Mouse (Mus musculus) bone marrow, adult 2 months (tissue): Measurements from ENCODE around the gene Col6a6.

Source experiments
- CTCF ChIP-seq: fragments of 200-500 bp; IDR thresholded peaks from 2 replicates; pipeline ENCODE4 v1.5.1; 2011; ENCODE audit warnings: low read length, control low read depth; ENCODE audit not compliant: control insufficient read depth, insufficient read depth
- POLR2A ChIP-seq: fragments of 200-500 bp; IDR thresholded peaks from 2 replicates; pipeline ENCODE4 v1.6.1; 2011; ENCODE audit warnings: low read depth, mild to moderate bottlenecking, control low read depth, low read length, borderline replicate concordance; ENCODE audit not compliant: control insufficient read depth

- no peak for TF ChIP-seq CTCF
- no peak for TF ChIP-seq POLR2A
Observed at GRCm38 (mm10) chr9:105774321-105774720, 53.6 kb downstream of the Col6a6 start.
